Mouse (Mus musculus) lung, embryonic 16.5 days (tissue): ENCODE measurements around the gene B230104I21Rik. TPM values are rescaled to one million over a fixed set of nuclear protein-coding genes. Genes with fewer than 3 reads are reported as not detected.

Source experiments
- ATAC-seq: fragments of 200-750 bp; cut with Nextera tagmentation; 2 replicates; pipeline ENCODE4 v1.8.0; 2017; ENCODE audit warnings: low read depth, mild to moderate bottlenecking, moderate library complexity
- H3K27ac ChIP-seq: fragments of 300-500 bp; sonication (generic); 2 replicates; pipeline ENCODE4 v1.5.1; 2014; ENCODE audit warnings: mild to moderate bottlenecking, control low read depth, low read length
- H3K27me3 ChIP-seq: fragments of 300-500 bp; sonication (generic); 2 replicates; pipeline ENCODE4 v1.6.1; 2014; ENCODE audit warnings: low read depth, low read length, mixed read lengths; ENCODE audit not compliant: control insufficient read depth, insufficient read depth
- H3K36me3 ChIP-seq: fragments of 300-500 bp; sonication (generic); 2 replicates; pipeline ENCODE4 v1.6.1; 2014; ENCODE audit warnings: low read length; ENCODE audit not compliant: control insufficient read depth, insufficient read depth
- H3K4me1 ChIP-seq: fragments of 300-500 bp; sonication (generic); replicated peaks from 2 replicates; pipeline ENCODE4 v1.6.1; 2014; ENCODE audit warnings: low read length, mixed read lengths; ENCODE audit not compliant: control insufficient read depth, insufficient read depth
- H3K4me2 ChIP-seq: fragments of 300-500 bp; sonication (generic); 2 replicates; pipeline ENCODE4 v1.6.1; 2014; ENCODE audit warnings: low read depth, low read length, control low read depth
- H3K4me3 ChIP-seq: fragments of 300-500 bp; sonication (generic); 2 replicates; pipeline ENCODE4 v1.5.1; 2014; ENCODE audit warnings: mild to moderate bottlenecking, low read length, control low read depth
- H3K9ac ChIP-seq: fragments of 300-500 bp; sonication (generic); 2 replicates; pipeline ENCODE4 v1.6.1; 2014; ENCODE audit warnings: low read length, control low read depth
- H3K9me3 ChIP-seq: fragments of 300-500 bp; sonication (generic); 2 replicates; pipeline ENCODE4 v1.6.1; 2016; ENCODE audit warnings: low read length; ENCODE audit not compliant: control insufficient read depth
- WGBS: fragments of 180-500 bp; shearing (Covaris S2); extraction: QIAGEN DNeasy Blood & Tissue Kit; methylation state at CpG from one replicate; pipeline ENCODE4 v1.1.7; 2014; 5-methylcytosine and 5-hydroxymethylcytosine counted together
- polyA plus RNA-seq: library from polyadenylated mRNA; unstranded; fragments of >200 nt; fragmentation: Nextera tagmentation; extraction: Ambion mirVana; gene quantifications from 2 replicates; pipeline ENCODE4 v1.2.1, GENCODE M21; 2015

Gene B230104I21Rik
- polyA plus RNA-seq, 1 experiment from 2014 or later: not detected

DNA sequence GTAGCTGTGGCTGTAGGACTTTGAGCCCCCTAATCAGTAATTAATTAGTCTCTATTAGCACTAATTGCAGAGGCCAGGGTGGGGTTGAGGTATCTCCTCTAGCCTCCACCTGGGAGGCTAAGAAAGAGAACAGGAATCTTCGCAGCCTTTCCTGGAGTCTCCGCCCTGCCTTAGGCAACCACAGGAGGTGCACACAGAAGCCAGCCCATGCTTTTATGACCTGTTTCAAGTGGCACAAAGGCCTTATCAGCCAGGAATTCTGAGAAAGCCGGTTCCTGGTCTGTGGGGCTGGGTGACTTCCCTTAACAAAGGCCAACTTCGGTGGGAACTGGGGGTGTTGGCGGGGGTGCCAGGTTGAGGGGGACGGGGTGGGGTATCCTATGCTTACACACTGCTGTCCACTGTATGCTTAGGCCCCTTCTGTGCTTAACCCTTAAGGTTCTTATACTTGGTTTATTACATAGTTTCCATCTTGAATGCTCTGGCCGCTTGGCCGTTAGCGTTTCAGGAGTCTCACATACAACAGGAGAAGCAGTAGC is 23.9 kb downstream of the B230104I21Rik start:
- H3K9me3 ChIP-seq: 0 out of 2 replicates have a peak, but pooled peaks cover 2% of the 10 kb centered on the region
- peaks cover 15% of the 10 kb centered on the region; the same call in 1 of the 2 replicates for H3K4me1 ChIP-seq
- H3K9ac ChIP-seq: peak overlapping the region; percentile 52
- no peak overlapping the region for H3K4me3 ChIP-seq
- H3K27ac ChIP-seq: peak overlapping the region; percentile 93
- H3K27me3 ChIP-seq: no peaks in the 10 kb centered on the region; the same call in 1 of the 2 replicates
- H3K4me2 ChIP-seq: peak overlapping the region; percentile 26
- ATAC-seq: peak; percentile 68
- WGBS: 66% methylated on average over 9 of the region's 9 CpGs
- H3K36me3 ChIP-seq: no peaks in the 10 kb centered on the region

DNA sequence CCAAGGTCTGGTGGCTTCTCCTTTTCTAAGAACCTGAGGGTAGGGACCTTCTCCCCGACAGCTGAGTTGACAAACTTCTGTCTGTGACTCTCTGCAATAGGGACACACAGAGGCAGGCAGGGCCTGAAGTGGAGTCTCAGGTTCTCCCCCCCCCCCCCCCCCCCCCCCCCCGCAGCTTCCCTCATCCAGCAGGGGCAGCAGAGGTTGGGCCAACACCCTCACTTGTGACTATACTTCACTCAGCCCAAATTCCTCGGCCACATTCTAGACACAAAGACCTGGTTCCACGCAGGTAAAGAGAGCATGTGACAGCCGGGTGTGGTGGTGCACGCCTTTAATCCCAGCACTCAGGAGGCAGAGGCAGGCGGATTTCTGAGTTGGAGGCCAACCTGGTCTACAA is 24.5 kb downstream of the B230104I21Rik start:
- peak overlapping the region; percentile 93 for H3K27ac ChIP-seq
- no peaks in the 10 kb centered on the region for H3K9me3 ChIP-seq
- no peaks in the 10 kb centered on the region; the same call in 1 of the 2 replicates for H3K27me3 ChIP-seq
- H3K4me2 ChIP-seq: no peak overlapping the region
- H3K9ac ChIP-seq: no peak overlapping the region
- no peaks in the 10 kb centered on the region for H3K36me3 ChIP-seq
- peak; percentile 34; the same call in 1 of the 2 replicates for ATAC-seq
- peaks cover 15% of the 10 kb centered on the region; the same call in 1 of the 2 replicates for H3K4me1 ChIP-seq
- 58% methylated on average over 6 of the region's 7 CpGs for WGBS
- no peak overlapping the region for H3K4me3 ChIP-seq

DNA sequence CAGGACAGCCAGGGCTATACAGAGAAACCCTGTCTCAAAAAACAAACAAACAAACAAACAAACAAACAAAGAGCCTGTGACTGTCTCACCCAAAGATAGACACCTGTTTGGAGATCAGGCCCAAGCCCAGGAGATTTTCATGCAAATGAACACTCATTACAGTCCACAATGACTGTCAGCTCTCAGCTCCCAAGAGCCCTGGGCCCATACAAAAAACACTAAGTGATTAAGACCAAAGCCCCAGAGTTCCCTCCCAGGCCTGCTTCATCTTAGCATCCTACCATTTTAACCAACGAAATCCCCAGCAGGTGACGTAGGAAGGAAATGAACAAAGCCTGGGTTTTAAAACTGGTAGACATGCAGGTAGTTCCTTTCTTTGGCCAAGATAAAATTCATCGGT is 24.9 kb downstream of the B230104I21Rik start:
- 88% methylated on average over 3 of the region's 3 CpGs for WGBS
- Histone ChIP-seq H3K4me2 (no peak overlapping the region), H3K9me3 (no peaks in the 10 kb centered on the region), H3K36me3 (no peaks in the 10 kb centered on the region), H3K27me3 (no peaks in the 10 kb centered on the region; the same call in 1 of the 2 replicates), H3K4me1 (peaks cover 19% of the 10 kb centered on the region), H3K27ac (peak overlapping the region; percentile 93; the same call in 1 of the 2 replicates), H3K9ac (no peak overlapping the region), H3K4me3 (no peak overlapping the region)
- no peak for ATAC-seq

DNA sequence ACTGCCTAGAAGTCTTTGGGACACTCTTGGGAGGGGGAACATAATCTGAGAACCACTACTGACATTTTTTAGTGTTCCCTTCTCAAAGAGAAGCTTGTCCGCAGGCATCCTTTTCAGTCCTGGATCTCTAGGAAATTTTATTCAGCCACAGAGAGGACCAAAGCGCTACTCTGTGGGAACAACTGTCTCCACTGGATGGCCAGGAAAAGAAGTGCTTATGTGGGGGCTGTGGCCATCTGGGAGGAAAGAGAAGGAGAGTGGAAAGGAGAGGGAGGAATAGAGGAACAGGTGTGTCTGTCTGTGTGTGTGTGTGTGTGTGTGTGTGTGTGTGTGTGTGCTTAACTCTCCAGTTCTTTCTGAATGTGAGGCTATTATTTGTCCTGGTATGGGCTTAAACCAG is 28.8 kb downstream of the B230104I21Rik start:
- WGBS: 79% methylated on average over 2 of the region's 2 CpGs
- peaks cover 8% of the 10 kb centered on the region for H3K4me1 ChIP-seq
- no peaks in the 10 kb centered on the region for H3K36me3 ChIP-seq
- H3K9me3 ChIP-seq: no peaks in the 10 kb centered on the region
- no peak overlapping the region for H3K9ac ChIP-seq
- H3K27ac ChIP-seq: peak overlapping the region; percentile 69
- no peak overlapping the region for H3K4me2 ChIP-seq
- no peak for ATAC-seq
- no peak overlapping the region for H3K4me3 ChIP-seq
- H3K27me3 ChIP-seq: no peaks in the 10 kb centered on the region

DNA sequence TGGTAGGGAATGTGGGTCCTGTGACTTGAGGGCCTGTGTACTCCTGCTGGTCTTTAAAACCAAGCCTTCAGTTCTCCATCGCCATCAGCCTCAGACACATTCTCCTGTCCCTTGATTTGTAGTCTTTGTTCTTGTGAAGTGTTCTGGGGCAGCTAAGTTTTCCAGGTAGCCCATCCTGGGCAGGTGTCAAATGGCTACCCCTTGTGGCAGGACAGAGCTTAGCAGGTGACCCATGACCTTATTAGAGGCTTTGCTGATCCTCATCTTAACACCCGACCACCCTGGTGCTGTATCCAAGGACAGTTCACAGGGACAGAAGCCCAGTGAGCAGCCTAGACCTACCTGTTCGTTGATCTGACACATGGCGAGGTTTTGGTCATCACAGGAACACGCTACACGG is 30.9 kb downstream of the B230104I21Rik start:
- no peak for ATAC-seq
- Histone ChIP-seq H3K9ac (no peak overlapping the region), H3K36me3 (no peaks in the 10 kb centered on the region)

DNA sequence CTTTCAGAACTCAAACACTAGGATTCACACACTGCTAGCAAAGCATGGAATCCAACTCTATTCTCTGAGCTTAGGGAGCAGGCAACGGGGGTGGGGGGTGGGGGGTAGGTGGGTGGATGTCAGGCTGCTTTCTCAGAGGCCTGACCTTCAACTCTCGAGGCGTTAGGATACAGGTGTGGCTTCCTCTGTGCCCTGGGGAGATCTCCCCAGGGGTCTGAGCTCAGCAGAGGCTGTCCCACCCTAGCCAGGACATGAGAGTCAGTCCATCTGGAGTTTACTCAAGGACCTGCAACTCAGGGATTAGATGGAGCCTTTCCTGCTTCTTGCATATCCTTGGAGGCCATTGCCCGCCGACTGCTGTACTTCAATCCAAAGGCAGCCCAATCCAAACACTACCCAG is 33.2 kb downstream of the B230104I21Rik start:
- H3K4me2 ChIP-seq: no peak overlapping the region
- H3K36me3 ChIP-seq: no peaks in the 10 kb centered on the region
- H3K4me3 ChIP-seq: no peak overlapping the region
- H3K27ac ChIP-seq: no peak overlapping the region
- no peak overlapping the region for H3K9ac ChIP-seq
- no peaks in the 10 kb centered on the region for H3K9me3 ChIP-seq
- no peaks in the 10 kb centered on the region for H3K27me3 ChIP-seq
- no peak for ATAC-seq
- WGBS: 56% methylated on average over 5 of the region's 5 CpGs
- peaks cover 8% of the 10 kb centered on the region for H3K4me1 ChIP-seq

More for the DNA sequence above, 30.9 kb downstream of the B230104I21Rik start:
- 76% methylated on average over 6 of the region's 6 CpGs for WGBS
- Histone ChIP-seq H3K27me3 (no peaks in the 10 kb centered on the region), H3K27ac (no peak overlapping the region; the same call in 1 of the 2 replicates), H3K4me3 (no peak overlapping the region), H3K4me1 (peaks cover 8% of the 10 kb centered on the region), H3K9me3 (no peaks in the 10 kb centered on the region), H3K4me2 (no peak overlapping the region)

DNA sequence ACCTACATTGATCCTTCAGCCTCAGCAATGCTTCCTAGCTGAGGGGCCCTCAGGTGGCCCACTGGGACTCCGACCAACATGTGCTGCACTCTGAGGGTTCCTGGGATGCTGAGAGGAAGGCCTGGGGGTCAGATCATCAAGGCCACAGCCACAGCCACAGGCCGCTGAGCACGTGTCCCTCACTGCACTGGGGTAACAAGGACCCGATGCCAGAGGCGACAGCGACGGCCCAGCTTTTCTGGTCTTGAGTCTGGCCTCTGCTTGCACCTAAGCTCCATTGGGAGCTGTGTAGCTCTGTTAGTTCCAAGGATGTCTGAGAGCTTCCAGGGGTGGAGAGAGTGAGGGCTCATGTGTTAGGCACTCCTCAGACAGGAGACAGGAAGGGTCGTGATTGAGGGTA is 34.9 kb downstream of the B230104I21Rik start:
- peaks cover 4% of the 10 kb centered on the region; the same call in 1 of the 2 replicates for H3K4me1 ChIP-seq
- H3K27me3 ChIP-seq: no peaks in the 10 kb centered on the region
- 66% methylated on average over 8 of the region's 8 CpGs for WGBS
- H3K9ac ChIP-seq: no peak overlapping the region
- H3K4me2 ChIP-seq: no peak overlapping the region
- no peaks in the 10 kb centered on the region for H3K9me3 ChIP-seq
- no peaks in the 10 kb centered on the region for H3K36me3 ChIP-seq
- H3K27ac ChIP-seq: no peak overlapping the region
- ATAC-seq: no peak
- H3K4me3 ChIP-seq: no peak overlapping the region

DNA sequence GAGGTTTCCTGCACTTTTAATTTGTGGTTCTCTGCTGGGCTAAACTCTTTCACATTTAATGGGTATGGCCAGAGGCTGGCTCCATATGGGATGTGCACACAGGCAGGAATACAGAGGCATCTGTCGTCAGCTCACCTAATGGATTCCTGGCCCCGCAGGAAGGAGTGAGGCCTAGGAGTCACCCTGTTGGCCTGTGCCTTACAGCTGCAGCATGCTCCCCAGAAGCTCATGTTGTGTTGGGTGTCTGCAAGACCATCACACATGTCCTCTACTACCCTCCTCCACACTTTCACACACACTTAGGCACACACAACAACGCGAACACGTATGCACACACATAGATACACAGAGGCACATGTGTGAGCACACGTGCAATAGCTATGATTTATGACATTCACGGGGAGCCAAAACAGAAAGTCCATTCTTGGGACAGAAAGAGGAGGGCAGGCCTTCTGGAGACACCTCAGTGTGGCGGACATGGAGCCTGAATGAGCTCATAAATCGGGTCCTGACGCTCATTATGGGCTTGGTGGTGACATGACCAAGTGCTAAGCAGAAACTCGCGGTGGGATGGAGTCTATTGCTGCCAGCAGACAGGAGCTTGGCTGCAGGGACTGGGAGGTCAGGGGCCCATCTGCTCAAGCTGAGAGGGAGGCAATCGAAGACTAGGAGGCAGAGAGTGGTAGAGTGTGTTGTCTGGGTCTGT is 35.8 kb downstream of the B230104I21Rik start:
- no peak for ATAC-seq
- no peak overlapping the region for H3K4me2 ChIP-seq
- no peaks in the 10 kb centered on the region for H3K36me3 ChIP-seq
- H3K4me1 ChIP-seq: no peaks in the 10 kb centered on the region
- H3K27me3 ChIP-seq: no peaks in the 10 kb centered on the region
- WGBS: 50% methylated on average over 13 of the region's 13 CpGs
- no peaks in the 10 kb centered on the region for H3K9me3 ChIP-seq
- no peak overlapping the region for H3K9ac ChIP-seq
- no peak overlapping the region for H3K27ac ChIP-seq
- no peak overlapping the region for H3K4me3 ChIP-seq

DNA sequence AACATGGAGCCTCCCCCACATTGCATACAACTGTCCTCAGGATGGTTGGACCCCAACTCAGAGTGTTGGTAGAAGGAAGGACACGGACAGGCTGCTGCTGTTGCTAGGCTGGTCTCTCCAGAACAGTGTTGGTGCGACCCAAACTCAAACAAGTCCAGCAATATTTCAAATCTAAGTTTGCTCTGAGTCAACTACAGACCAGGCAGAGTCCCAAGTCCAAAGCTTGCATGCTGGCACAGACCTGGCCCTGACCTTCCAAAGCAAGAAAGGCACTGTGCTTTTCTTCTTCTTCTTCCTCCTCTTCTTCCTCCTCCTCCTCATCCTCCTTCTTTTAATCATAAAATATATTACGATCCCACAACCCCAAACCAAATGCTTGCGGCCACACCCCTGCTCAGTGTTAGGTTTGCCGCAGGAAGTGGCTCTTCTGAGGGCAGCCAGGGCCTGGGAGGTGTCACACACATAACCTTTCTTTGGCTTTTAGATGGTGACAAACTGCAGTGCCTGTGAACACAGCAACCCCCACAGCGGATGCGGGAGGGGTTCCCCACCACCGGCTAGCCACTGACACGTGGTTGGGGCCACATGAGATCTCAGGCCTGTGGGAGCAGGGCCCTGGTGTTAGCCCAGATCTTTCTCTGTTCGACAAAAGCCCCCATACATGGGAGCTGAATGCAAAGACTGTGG is 40.2 kb downstream of the B230104I21Rik start:
- no peaks in the 10 kb centered on the region for H3K36me3 ChIP-seq
- WGBS: 78% methylated on average over 10 of the region's 10 CpGs
- no peak overlapping the region for H3K27ac ChIP-seq
- H3K9ac ChIP-seq: no peak overlapping the region
- ATAC-seq: no peak
- no peak overlapping the region for H3K4me3 ChIP-seq
- no peak overlapping the region for H3K4me2 ChIP-seq
- no peaks in the 10 kb centered on the region for H3K9me3 ChIP-seq
- no peaks in the 10 kb centered on the region for H3K4me1 ChIP-seq
- H3K27me3 ChIP-seq: no peaks in the 10 kb centered on the region
